Mouse (Mus musculus) limb, embryonic 10.5 days (tissue): ENCODE data around the gene Lin7a. TPM values are rescaled to one million over a fixed set of nuclear protein-coding genes. Genes with fewer than 3 reads are reported as not detected.

Experiments used
- DNase-seq: peaks from one replicate; pipeline ENCODE4 v3.0.0-alpha.2; 2017; ENCODE audit warnings: low spot score
- H3K27ac ChIP-seq: fragments of 300-500 bp; sonication (generic); 2 replicates; pipeline ENCODE4 v1.5.1; 2016; ENCODE audit warnings: mild to moderate bottlenecking
- H3K27me3 ChIP-seq: fragments of 300-500 bp; sonication (generic); 2 replicates; pipeline ENCODE4 v1.6.1; 2016; ENCODE audit warnings: low read depth, mild to moderate bottlenecking; ENCODE audit not compliant: poor library complexity, severe bottlenecking
- H3K36me3 ChIP-seq: fragments of 300-500 bp; sonication (generic); 2 replicates; pipeline ENCODE4 v1.6.1; 2016; ENCODE audit warnings: mild to moderate bottlenecking, moderate library complexity
- H3K4me1 ChIP-seq: fragments of 300-500 bp; sonication (generic); 2 replicates; pipeline ENCODE4 v1.6.1; 2016
- H3K4me3 ChIP-seq: fragments of 300-500 bp; sonication (generic); 2 replicates; pipeline ENCODE4 v1.5.1; 2016; ENCODE audit warnings: mild to moderate bottlenecking, moderate library complexity
- H3K9me3 ChIP-seq: fragments of 300-500 bp; sonication (generic); replicated peaks from 2 replicates; pipeline ENCODE4 v1.6.1; 2016; ENCODE audit warnings: mild to moderate bottlenecking
- WGBS: fragments of 180-500 bp; shearing (Covaris S2); methylation state at CpG from one replicate; pipeline ENCODE4 v1.1.7; 2016; 5-methylcytosine and 5-hydroxymethylcytosine counted together
- polyA plus RNA-seq: library from polyadenylated mRNA; unstranded; fragments of >200 nt; fragmentation: Nextera tagmentation; extraction: Ambion mirVana; gene quantifications from 2 replicates; pipeline ENCODE4 v1.2.1, GENCODE M21; 2016

The Lin7a gene
- polyA plus RNA-seq, 1 experiment from 2014 or later, result 1.0 TPM

GRCm38 (mm10) chr10:107325558-107325957, 54.1 kb downstream of the Lin7a start:
- Histone ChIP-seq H3K27me3 (no peaks in the 10 kb centered on the region), H3K4me3 (no peak overlapping the region), H3K9me3 (no peaks in the 10 kb centered on the region), H3K36me3 (no peaks in the 10 kb centered on the region), H3K27ac (no peak overlapping the region), H3K4me1 (no peaks in the 10 kb centered on the region)
- 90% methylated on average over 5 of the region's 5 CpGs for WGBS
- no peak for DNase-seq

- H3K9me3 ChIP-seq, result no peaks in the 10 kb centered on the region
- H3K27me3 ChIP-seq, result no peaks in the 10 kb centered on the region
- H3K4me3 ChIP-seq, result no peak overlapping the region
- WGBS, result 97% methylated on average over 3 of the region's 3 CpGs
- H3K27ac ChIP-seq, result no peak overlapping the region
- no peaks in the 10 kb centered on the region for H3K36me3 ChIP-seq
- DNase-seq, result no peak
- H3K4me1 ChIP-seq, result no peaks in the 10 kb centered on the region
Measured at GRCm38 (mm10) chr10:107339524-107339923, 68.0 kb downstream of the Lin7a start.

GRCm38 (mm10) chr10:107341151-107341550, 69.7 kb downstream of the Lin7a start:
- no peaks in the 10 kb centered on the region for H3K4me1 ChIP-seq
- DNase-seq, result no peak
- H3K9me3 ChIP-seq, result no peaks in the 10 kb centered on the region
- no peak overlapping the region for H3K4me3 ChIP-seq
- H3K36me3 ChIP-seq, result no peaks in the 10 kb centered on the region
- no peaks in the 10 kb centered on the region for H3K27me3 ChIP-seq
- WGBS, result 83% methylated on average over 4 of the region's 4 CpGs
- H3K27ac ChIP-seq, result no peak overlapping the region

- WGBS, result 47% methylated on average over 3 of the region's 3 CpGs
- no peak for DNase-seq
Measured at GRCm38 (mm10) chr10:107344200-107344599, 72.7 kb downstream of the Lin7a start.

GRCm38 (mm10) chr10:107347842-107348241, 76.4 kb downstream of the Lin7a start:
- whole genome bisulfite sequencing, result 59% methylated on average over 3 of the region's 3 CpGs
- Histone ChIP-seq H3K4me3 (no peak overlapping the region), H3K36me3 (no peaks in the 10 kb centered on the region), H3K27ac (no peak overlapping the region), H3K9me3 (no peaks in the 10 kb centered on the region), H3K4me1 (peaks cover 3% of the 10 kb centered on the region; the same call in 1 of the 2 replicates), H3K27me3 (no peaks in the 10 kb centered on the region)
- DNase-seq, result no peak

More at GRCm38 (mm10) chr10:107344200-107344599, 72.7 kb downstream of the Lin7a start:
- no peak overlapping the region for H3K4me3 ChIP-seq
- no peaks in the 10 kb centered on the region for H3K9me3 ChIP-seq
- H3K4me1 ChIP-seq, result peaks cover 3% of the 10 kb centered on the region; the same call in 1 of the 2 replicates
- no peaks in the 10 kb centered on the region for H3K27me3 ChIP-seq
- H3K36me3 ChIP-seq, result no peaks in the 10 kb centered on the region
- H3K27ac ChIP-seq, result no peak overlapping the region

GRCm38 (mm10) chr10:107351696-107352485, 80.4 kb downstream of the Lin7a start:
- no peaks in the 10 kb centered on the region for H3K9me3 ChIP-seq
- H3K27me3 ChIP-seq, result no peaks in the 10 kb centered on the region
- no peaks in the 10 kb centered on the region for H3K36me3 ChIP-seq
- 84% methylated on average over 6 of the region's 6 CpGs for WGBS
- H3K4me3 ChIP-seq, result no peak overlapping the region
- no peak overlapping the region for H3K27ac ChIP-seq
- H3K4me1 ChIP-seq, result peaks cover 3% of the 10 kb centered on the region; the same call in 1 of the 2 replicates
- no peak for DNase-seq

- WGBS, result 87% methylated on average over 3 of the region's 3 CpGs
- Histone ChIP-seq H3K27ac (no peak overlapping the region), H3K4me3 (no peak overlapping the region), H3K36me3 (no peaks in the 10 kb centered on the region), H3K9me3 (no peaks in the 10 kb centered on the region), H3K4me1 (no peaks in the 10 kb centered on the region; the same call in 1 of the 2 replicates), H3K27me3 (no peaks in the 10 kb centered on the region)
- no peak for DNase-seq
Measured at GRCm38 (mm10) chr10:107353483-107353882, 82.0 kb downstream of the Lin7a start.

GRCm38 (mm10) chr10:107358443-107359040, 87.1 kb downstream of the Lin7a start:
- 92% methylated on average over 6 of the region's 6 CpGs for WGBS
- Histone ChIP-seq H3K36me3 (no peaks in the 10 kb centered on the region), H3K27me3 (no peaks in the 10 kb centered on the region), H3K4me3 (no peak overlapping the region), H3K4me1 (no peaks in the 10 kb centered on the region), H3K27ac (no peak overlapping the region), H3K9me3 (no peaks in the 10 kb centered on the region)
- no peak for DNase-seq

- Histone ChIP-seq H3K9me3 (no peaks in the 10 kb centered on the region), H3K36me3 (no peaks in the 10 kb centered on the region), H3K27me3 (no peaks in the 10 kb centered on the region), H3K4me1 (no peaks in the 10 kb centered on the region), H3K27ac (no peak overlapping the region), H3K4me3 (no peak overlapping the region)
- DNase-seq, result no peak
Measured at GRCm38 (mm10) chr10:107359296-107359695, 87.8 kb downstream of the Lin7a start.

- Histone ChIP-seq H3K27me3 (no peaks in the 10 kb centered on the region), H3K4me1 (no peaks in the 10 kb centered on the region), H3K27ac (no peak overlapping the region), H3K36me3 (no peaks in the 10 kb centered on the region), H3K4me3 (no peak overlapping the region), H3K9me3 (no peaks in the 10 kb centered on the region)
- WGBS, result 82% methylated on average over 4 of the region's 4 CpGs
- DNase-seq, result no peak
Measured at GRCm38 (mm10) chr10:107361546-107361945, 90.1 kb downstream of the Lin7a start.

- H3K4me3 ChIP-seq, result no peak overlapping the region
- H3K27me3 ChIP-seq, result no peaks in the 10 kb centered on the region
- H3K27ac ChIP-seq, result no peak overlapping the region
- 88% methylated on average over 2 of the region's 2 CpGs for WGBS
- no peaks in the 10 kb centered on the region for H3K4me1 ChIP-seq
- H3K36me3 ChIP-seq, result no peaks in the 10 kb centered on the region
- no peak for DNase-seq
- H3K9me3 ChIP-seq, result no peaks in the 10 kb centered on the region
Measured at GRCm38 (mm10) chr10:107362026-107362425, 90.5 kb downstream of the Lin7a start.

- H3K36me3 ChIP-seq, result no peaks in the 10 kb centered on the region
- no peak overlapping the region for H3K27ac ChIP-seq
- no peak overlapping the region for H3K4me3 ChIP-seq
- DNase-seq, result no peak
- H3K27me3 ChIP-seq, result no peaks in the 10 kb centered on the region
- no peaks in the 10 kb centered on the region for H3K9me3 ChIP-seq
- WGBS, result 93% methylated on average over 16 of the region's 16 CpGs
- no peaks in the 10 kb centered on the region for H3K4me1 ChIP-seq
Measured at GRCm38 (mm10) chr10:107363049-107363816, 91.7 kb downstream of the Lin7a start.

- Histone ChIP-seq H3K27ac (no peak overlapping the region), H3K27me3 (no peaks in the 10 kb centered on the region), H3K9me3 (no peaks in the 10 kb centered on the region), H3K36me3 (no peaks in the 10 kb centered on the region), H3K4me1 (no peaks in the 10 kb centered on the region), H3K4me3 (no peak overlapping the region)
- 81% methylated on average over 2 of the region's 2 CpGs for WGBS
- no peak for DNase-seq
Measured at GRCm38 (mm10) chr10:107377218-107377617, 105.7 kb downstream of the Lin7a start.
